Mouse (Mus musculus) ES-E14 (cell line): ENCODE data around the gene Mctp1. TPM values are rescaled to one million over a fixed set of nuclear protein-coding genes. Genes with fewer than 3 reads are reported as not detected.

ENCODE experiments used
- DNase-seq: peaks from one replicate; pipeline ENCODE4 v3.0.0-alpha.2; 2013; ENCODE audit warnings: low read depth, low spot score
- H3K27ac ChIP-seq: 2 replicates; pipeline ENCODE4 v1.5.1; 2012; ENCODE audit warnings: low read depth, mild to moderate bottlenecking, low read length, moderate library complexity, mixed read lengths; ENCODE audit not compliant: poor library complexity, insufficient read depth, severe bottlenecking
- H3K36me3 ChIP-seq: 2 replicates; pipeline ENCODE4 v1.6.1; 2012; ENCODE audit warnings: mild to moderate bottlenecking, low read length, moderate library complexity, mixed read lengths; ENCODE audit not compliant: control insufficient read depth, poor library complexity, insufficient read depth, severe bottlenecking
- H3K4me1 ChIP-seq, 2 experiments: fragments of 150-350 bp in 1 of 2; sonication (generic) in 1 of 2; 2 replicates each; pipeline ENCODE4 v1.6.1; 2012; ENCODE audit warnings: low read length in 2 of 2, mild to moderate bottlenecking in 1 of 2, mixed read lengths in 1 of 2; ENCODE audit not compliant: control insufficient read depth in 2 of 2, insufficient read depth in 2 of 2, poor library complexity in 1 of 2
- H3K4me3 ChIP-seq, 2 experiments: fragments of 150-350 bp in 1 of 2; sonication (generic) in 1 of 2; 2 replicates each; pipeline ENCODE4 v1.5.1; 2012; ENCODE audit warnings: low read length in 2 of 2, low read depth in 1 of 2, mild to moderate bottlenecking in 1 of 2, mixed read lengths in 1 of 2; ENCODE audit not compliant: insufficient read depth in 1 of 2, poor library complexity in 1 of 2, severe bottlenecking in 1 of 2
- H3K9ac ChIP-seq: 2 replicates; pipeline ENCODE4 v1.6.1; 2012; ENCODE audit warnings: low read depth, mild to moderate bottlenecking, low read length, mixed read lengths; ENCODE audit not compliant: poor library complexity, insufficient read depth, severe bottlenecking
- H3K9me3 ChIP-seq: fragments of 150-350 bp; sonication (generic); 2 replicates; pipeline ENCODE4 v1.6.1; 2012; ENCODE audit warnings: low read depth, mild to moderate bottlenecking, low read length; ENCODE audit not compliant: control insufficient read depth, insufficient read depth
- CHD2 ChIP-seq: IDR thresholded peaks from 2 replicates; pipeline ENCODE4 v1.6.1; 2014; ENCODE audit warnings: mild to moderate bottlenecking, low read depth, low read length, inconsistent platforms
- HCFC1 ChIP-seq: IDR thresholded peaks from 2 replicates; pipeline ENCODE4 v1.6.1; 2012; ENCODE audit warnings: low read length, inconsistent platforms, borderline replicate concordance; ENCODE audit not compliant: insufficient read depth
- MAFK ChIP-seq: IDR thresholded peaks from 2 replicates; pipeline ENCODE4 v1.6.1; 2014; ENCODE audit warnings: mild to moderate bottlenecking, low read depth, low read length, inconsistent platforms; ENCODE audit not compliant: insufficient read depth
- ZC3H11A ChIP-seq: IDR thresholded peaks from 2 replicates; pipeline ENCODE4 v1.6.1; 2012; ENCODE audit warnings: low read depth, mild to moderate bottlenecking, inconsistent platforms, low read length, borderline replicate concordance
- ZNF384 ChIP-seq: IDR thresholded peaks from 2 replicates; pipeline ENCODE4 v1.6.1; 2012; ENCODE audit warnings: low read depth, low read length, inconsistent platforms
- in situ Hi-C, 2 experiments: fragments of 600-800 bp; cut with MboI; formaldehyde crosslinking; loops; one replicate each; pipeline ENCODE4 v1.15.1; 2025; ENCODE audit warnings: low sequenced_read_pairs in 2 of 2, inconsistent platforms in 1 of 2; ENCODE audit not compliant: unreplicated experiment in 2 of 2
- total RNA-seq: library from RNA; depleted of rRNA; stranded (reverse); fragments of 300-350 nt; gene quantifications from 2 replicates; pipeline ENCODE4 v1.2.3, GENCODE M21; 2012

Mctp1 gene
- total RNA-seq, 1 experiment: 0.80 TPM

GRCm38 (mm10) chr13:76840712-76841111, 456.4 kb downstream of the Mctp1 start:
- TF ChIP-seq ZC3H11A (no peak), MAFK (no peak), ZNF384 (no peak), HCFC1 (no peak), CHD2 (no peak)
- Histone ChIP-seq H3K9ac (no peak overlapping the region), H3K36me3 (no peaks in the 10 kb centered on the region), H3K27ac (no peak overlapping the region), H3K4me1 (no peaks in the 10 kb centered on the region), H3K4me3 (no peak overlapping the region), H3K9me3 (no peaks in the 10 kb centered on the region)
- in situ Hi-C loops: loop anchor here in 1 of 2 experiments (25.0 kb wide), 1 partner anchor 1347 kb away; the partner anchor contains the start of gene Nr2f1
- DNase-seq: no peak

- H3K4me3 ChIP-seq: no peak overlapping the region
- no peak for TF ChIP-seq HCFC1
- TF ChIP-seq ZNF384: peak; percentile 66
- peak; percentile 63; the same call in 1 of the 2 replicates for TF ChIP-seq ZC3H11A
- no peak overlapping the region for H3K27ac ChIP-seq
- in situ Hi-C loops: loop anchor here in 1 of 2 experiments (25.0 kb wide), 1 partner anchor 1343 kb away; the partner anchor contains the start of gene Nr2f1
- no peaks in the 10 kb centered on the region for H3K9me3 ChIP-seq
- H3K4me1 ChIP-seq: no peaks in the 10 kb centered on the region
- no peak overlapping the region for H3K9ac ChIP-seq
- peak; percentile 45 for DNase-seq
- no peaks in the 10 kb centered on the region for H3K36me3 ChIP-seq
Measured at GRCm38 (mm10) chr13:76844629-76845255, 460.4 kb downstream of the Mctp1 start.

- no peak for TF ChIP-seq ZC3H11A
- no peak for TF ChIP-seq MAFK
- no peak for TF ChIP-seq CHD2
- TF ChIP-seq HCFC1: no peak
- no peak for TF ChIP-seq ZNF384
- in situ Hi-C loops: no loop called here
- Histone ChIP-seq H3K4me1 (no peaks in the 10 kb centered on the region), H3K9me3 (no peaks in the 10 kb centered on the region), H3K36me3 (no peaks in the 10 kb centered on the region), H3K27ac (no peak overlapping the region), H3K4me3 (no peak overlapping the region), H3K9ac (no peak overlapping the region)
- DNase-seq: no peak
Measured at GRCm38 (mm10) chr13:76850412-76851054, 466.2 kb downstream of the Mctp1 start.

GRCm38 (mm10) chr13:76854306-76854705, 470.0 kb downstream of the Mctp1 start:
- Histone ChIP-seq H3K4me1 (no peaks in the 10 kb centered on the region), H3K9me3 (no peaks in the 10 kb centered on the region), H3K4me3 (no peak overlapping the region), H3K27ac (no peak overlapping the region), H3K9ac (no peak overlapping the region), H3K36me3 (no peaks in the 10 kb centered on the region)
- no peak for DNase-seq
- in situ Hi-C loops: no loop called here
- no peak for TF ChIP-seq CHD2
- TF ChIP-seq ZNF384: no peak
- no peak for TF ChIP-seq MAFK
- TF ChIP-seq ZC3H11A: no peak
- no peak for TF ChIP-seq HCFC1
